Mouse (Mus musculus): ENCODE results near the gene Naa80.

Gene Naa80

GRCm38 (mm10) chr9:107618778-107619545 lies 40.3 kb downstream of the Naa80 start:
- DNase-seq (ENCODE audit: low spot score) = no peak

GRCm38 (mm10) chr9:107619546-107619879 lies 40.8 kb downstream of the Naa80 start:
- DNase-seq (ENCODE audit: low spot score) = no peak

- DNase-seq (ENCODE audit: low spot score) = no peak
These were observed 42.3 kb downstream of the Naa80 start for GRCm38 (mm10) chr9:107620954-107621353.

- DNase-seq (ENCODE audit: low spot score) = no peak
These were observed 45.9 kb downstream of the Naa80 start for GRCm38 (mm10) chr9:107624539-107624938.

- no peak for DNase-seq (ENCODE audit: low spot score)
These were observed 46.3 kb downstream of the Naa80 start for GRCm38 (mm10) chr9:107624951-107625350.

GRCm38 (mm10) chr9:107625351-107626128 lies 46.9 kb downstream of the Naa80 start:
- DNase-seq (ENCODE audit: low spot score) = no peak

- DNase-seq (ENCODE audit: low spot score) = no peak
These were observed 47.6 kb downstream of the Naa80 start for GRCm38 (mm10) chr9:107626158-107626843.

- DNase-seq (ENCODE audit: low spot score) = peak; percentile 81
These were observed 48.2 kb downstream of the Naa80 start for GRCm38 (mm10) chr9:107626844-107627277.

GRCm38 (mm10) chr9:107627387-107628255 lies 48.9 kb downstream of the Naa80 start:
- DNase-seq (ENCODE audit: low spot score) = no peak

GRCm38 (mm10) chr9:107628721-107629410 lies 50.2 kb downstream of the Naa80 start:
- DNase-seq (ENCODE audit: low spot score) = no peak

- DNase-seq (ENCODE audit: low spot score) = no peak
These were observed 50.7 kb downstream of the Naa80 start for GRCm38 (mm10) chr9:107629411-107629730.

GRCm38 (mm10) chr9:107629901-107630425 lies 51.3 kb downstream of the Naa80 start:
- DNase-seq (ENCODE audit: low spot score) = no peak

GRCm38 (mm10) chr9:107630576-107630975 lies 51.9 kb downstream of the Naa80 start:
- DNase-seq (ENCODE audit: low spot score) = no peak

- no peak for DNase-seq (ENCODE audit: low spot score)
These were observed 52.7 kb downstream of the Naa80 start for GRCm38 (mm10) chr9:107631311-107631826.

GRCm38 (mm10) chr9:107631861-107632260 lies 53.2 kb downstream of the Naa80 start:
- DNase-seq (ENCODE audit: low spot score) = no peak

GRCm38 (mm10) chr9:107632478-107632877 lies 53.8 kb downstream of the Naa80 start:
- no peak for DNase-seq (ENCODE audit: low spot score)

- DNase-seq (ENCODE audit: low spot score) = peak; percentile 73
These were observed 54.5 kb downstream of the Naa80 start for GRCm38 (mm10) chr9:107633091-107633660.
